In the genomic region with DNA sequence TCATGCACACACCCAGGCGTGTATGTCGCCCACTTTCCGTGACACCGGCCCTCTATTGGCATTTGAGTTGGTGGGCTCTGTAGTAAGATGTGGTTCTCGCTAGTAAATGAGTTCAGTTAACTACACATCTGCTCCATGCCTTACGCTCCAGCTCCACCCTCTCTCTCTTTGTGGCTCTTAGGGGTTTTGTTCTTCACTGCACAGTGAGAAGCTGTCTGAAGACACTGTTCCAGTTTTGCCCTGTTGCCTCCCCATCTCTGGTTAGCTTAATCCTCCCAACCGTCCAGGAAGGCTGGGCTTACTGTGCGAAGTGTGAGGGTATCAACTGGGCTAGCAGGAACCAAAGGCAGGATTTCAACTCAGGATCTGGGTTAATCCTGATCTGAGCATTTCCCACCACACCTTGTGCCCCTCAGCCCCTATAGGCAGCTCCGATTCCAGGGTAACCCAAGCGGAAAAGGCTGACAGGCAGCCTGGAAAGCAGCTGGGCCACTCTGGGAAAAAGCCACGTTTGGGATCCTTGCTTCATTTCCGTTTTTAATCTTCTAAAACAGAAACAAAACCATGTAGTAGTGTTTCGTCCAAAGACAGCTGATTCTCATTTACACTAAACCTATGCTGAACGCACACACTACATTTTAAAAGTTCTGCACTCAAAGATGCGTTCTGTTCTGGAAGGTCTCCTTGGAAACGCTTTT, we compare ENCODE assay signal across 11 mouse cellular contexts. TPM values are rescaled to one million over a fixed set of nuclear protein-coding genes. Genes with fewer than 3 reads are reported as not detected.
DNase-seq lines count a peak whose midpoint lies in the region; ATAC-seq lines count a peak whose summit lies in the region.
"Had no signal": no experiment of that assay in that cellular context is flagged by ENCODE, and none has a peak within 500 bp of the region (broad histone marks: within the 10 kb centered on the region; RNA-seq: fewer than 3 reads in every experiment).

No protein-coding gene starts in this region.

- intact Hi-C loops in heart, postnatal 36 days (cut with DNase I), result no loop called here

- ATAC-seq in midbrain, embryonic 11.5 days (ENCODE audit: low FRiP score), result no peak
- no peak for ATAC-seq in midbrain, embryonic 16.5 days
- no peak for ATAC-seq in intestine, embryonic 16.5 days
- ATAC-seq in stomach, embryonic 16.5 days (ENCODE audit: insufficient read depth, low FRiP score), result no peak

- DNase-seq in heart, adult 11 months, result peak; percentile 92
- no peak for DNase-seq in heart, postnatal 36 days
- peak; percentile 87 for DNase-seq in midbrain, embryonic 11.5 days (ENCODE audit: low spot score, missing footprints)
- DNase-seq in left cerebral cortex, adult 18-20 months (ENCODE audit: low spot score in 2 of 2), result no peak
- DNase-seq in B cell, adult 2 months, result no peak
- DNase-seq: adrenal gland, adult 2 months; cerebellum, adult 2 months had no signal

- H3K27ac ChIP-seq in midbrain, embryonic 11.5 days (ENCODE audit: low read depth, low read length), result 0 out of 2 replicates have a peak overlapping the region, but pooled peaks have one; percentile 40
- H3K27ac ChIP-seq in midbrain, embryonic 16.5 days (ENCODE audit: low read length), result no peak overlapping the region
- peak overlapping the region; percentile 69 for H3K27ac ChIP-seq in intestine, embryonic 16.5 days (ENCODE audit: low read length)
- peak overlapping the region; percentile 47 for H3K27ac ChIP-seq in stomach, embryonic 16.5 days (ENCODE audit: low read length)

- H3K9ac ChIP-seq in midbrain, embryonic 11.5 days (ENCODE audit: low read length), result no peak overlapping the region; the same call in 1 of the 2 replicates
- no peak overlapping the region for H3K9ac ChIP-seq in midbrain, embryonic 16.5 days (ENCODE audit: low read depth, low read length)
- peak overlapping the region; percentile 30; the same call in 1 of the 2 replicates for H3K9ac ChIP-seq in intestine, embryonic 16.5 days (ENCODE audit: low read depth, low read length)
- no peak overlapping the region for H3K9ac ChIP-seq in stomach, embryonic 16.5 days (ENCODE audit: low read length)

- no peak overlapping the region for H3K4me2 ChIP-seq in midbrain, embryonic 11.5 days
- H3K4me2 ChIP-seq in midbrain, embryonic 16.5 days (ENCODE audit: low read length), result no peak overlapping the region
- no peak overlapping the region for H3K4me2 ChIP-seq in intestine, embryonic 16.5 days (ENCODE audit: low read depth, low read length)
- no peak overlapping the region for H3K4me2 ChIP-seq in stomach, embryonic 16.5 days (ENCODE audit: low read depth, low read length)
- H3K4me2 ChIP-seq: liver, embryonic 11.5 days had no signal

- H3K9me3 ChIP-seq in midbrain, embryonic 11.5 days (ENCODE audit: control insufficient read depth, low read length), result no peaks in the 10 kb centered on the region
- H3K9me3 ChIP-seq in midbrain, embryonic 16.5 days (replicated peaks; ENCODE audit: control insufficient read depth, low read length, poor library complexity, severe bottlenecking), result no peaks in the 10 kb centered on the region
- H3K9me3 ChIP-seq in intestine, embryonic 16.5 days (ENCODE audit: control insufficient read depth, low read length), result no peaks in the 10 kb centered on the region
- no peaks in the 10 kb centered on the region for H3K9me3 ChIP-seq in stomach, embryonic 16.5 days (replicated peaks; ENCODE audit: control insufficient read depth, low read length)

- H3K4me1 ChIP-seq in midbrain, embryonic 11.5 days (ENCODE audit: control insufficient read depth, insufficient read depth, low read length), result peaks cover 57% of the 10 kb centered on the region
- peaks cover 36% of the 10 kb centered on the region for H3K4me1 ChIP-seq in midbrain, embryonic 16.5 days (ENCODE audit: control insufficient read depth, insufficient read depth, low read length)
- peaks cover 37% of the 10 kb centered on the region for H3K4me1 ChIP-seq in intestine, embryonic 16.5 days (ENCODE audit: control insufficient read depth, insufficient read depth, low read length)
- H3K4me1 ChIP-seq in stomach, embryonic 16.5 days (ENCODE audit: control insufficient read depth, insufficient read depth, low read length), result peaks cover 35% of the 10 kb centered on the region

- H3K36me3 ChIP-seq in midbrain, embryonic 11.5 days (ENCODE audit: control insufficient read depth, insufficient read depth, low read length), result no peaks in the 10 kb centered on the region
- no peaks in the 10 kb centered on the region for H3K36me3 ChIP-seq in midbrain, embryonic 16.5 days (ENCODE audit: control insufficient read depth, insufficient read depth, low read length)
- H3K36me3 ChIP-seq in intestine, embryonic 16.5 days (ENCODE audit: control insufficient read depth, insufficient read depth, low read length), result no peaks in the 10 kb centered on the region
- H3K36me3 ChIP-seq in stomach, embryonic 16.5 days (ENCODE audit: control insufficient read depth, insufficient read depth, low read length), result no peaks in the 10 kb centered on the region

- no peak overlapping the region for H3K4me3 ChIP-seq in midbrain, embryonic 11.5 days (ENCODE audit: low read depth, low read length)
- H3K4me3 ChIP-seq in midbrain, embryonic 16.5 days (ENCODE audit: low read depth, low read length), result no peak overlapping the region
- no peak overlapping the region for H3K4me3 ChIP-seq in intestine, embryonic 16.5 days (ENCODE audit: low read length)
- H3K4me3 ChIP-seq in stomach, embryonic 16.5 days (replicated peaks; ENCODE audit: low read length), result no peak overlapping the region

- WGBS in midbrain, embryonic 11.5 days, result 40% methylated on average over 16 of the region's 16 CpGs
- WGBS in midbrain, embryonic 16.5 days, result 41% methylated on average over 16 of the region's 16 CpGs
- 69% methylated on average over 16 of the region's 16 CpGs for WGBS in intestine, embryonic 16.5 days
- WGBS in stomach, embryonic 16.5 days, result 69% methylated on average over 16 of the region's 16 CpGs

- H3K27me3 ChIP-seq in midbrain, embryonic 11.5 days (ENCODE audit: control insufficient read depth, insufficient read depth, low read length), result no peaks in the 10 kb centered on the region
- no peaks in the 10 kb centered on the region for H3K27me3 ChIP-seq in midbrain, embryonic 16.5 days (ENCODE audit: control insufficient read depth, insufficient read depth, low read depth, low read length)
- no peaks in the 10 kb centered on the region for H3K27me3 ChIP-seq in intestine, embryonic 16.5 days (replicated peaks; ENCODE audit: control insufficient read depth, insufficient read depth, low read length)
- H3K27me3 ChIP-seq in stomach, embryonic 16.5 days (ENCODE audit: control insufficient read depth, insufficient read depth, low read length), result no peaks in the 10 kb centered on the region

RNA-seq across cellular contexts. Expression of a gene that starts 45.9 kb away (rescaled TPM):
- 10 to 100 TPM; 12.3 to 15.7 TPM for total RNA-seq in heart, postnatal 36 days (2021)
- 43.8 and 51.3 TPM in 2 replicates for polyA plus RNA-seq in midbrain, embryonic 11.5 days (2014; fragmentation: Nextera tagmentation; extraction: Ambion mirVana)
- 16.3 and 17.4 TPM in 2 replicates for polyA plus RNA-seq in midbrain, embryonic 16.5 days (2015; fragmentation: Nextera tagmentation; extraction: Ambion mirVana)
- polyA plus RNA-seq in intestine, embryonic 16.5 days (2015; fragmentation: Nextera tagmentation; extraction: Ambion mirVana), result 20.1 and 25.7 TPM in 2 replicates
- polyA plus RNA-seq in stomach, embryonic 16.5 days (2015; fragmentation: Nextera tagmentation; extraction: Ambion mirVana), result 26.6 and 28.7 TPM in 2 replicates
- total RNA-seq in left cerebral cortex, adult 18-20 months (2021), result 10 to 100 TPM in 1 of 2 experiments, 1 to 10 TPM in 1; 8.7 to 11.9 TPM

RNA-seq across cellular contexts. Expression of a gene that starts 53.7 kb away (rescaled TPM):
- total RNA-seq in heart, postnatal 36 days (2021), result 10 to 100 TPM; 42.4 to 55.2 TPM
- polyA plus RNA-seq in midbrain, embryonic 11.5 days (2014; fragmentation: Nextera tagmentation; extraction: Ambion mirVana), result 117 and 118 TPM in 2 replicates
- polyA plus RNA-seq in midbrain, embryonic 16.5 days (2015; fragmentation: Nextera tagmentation; extraction: Ambion mirVana), result 95.9 and 105 TPM in 2 replicates
- 92.8 and 96.6 TPM in 2 replicates for polyA plus RNA-seq in intestine, embryonic 16.5 days (2015; fragmentation: Nextera tagmentation; extraction: Ambion mirVana)
- 76.1 and 94.9 TPM in 2 replicates for polyA plus RNA-seq in stomach, embryonic 16.5 days (2015; fragmentation: Nextera tagmentation; extraction: Ambion mirVana)
- total RNA-seq in left cerebral cortex, adult 18-20 months (2021), result 10 to 100 TPM; 38.0 to 38.2 TPM

Comparison
In these comparisons a context has a peak if more than half of its experiments do, and no peak if none do; other contexts are left out.
1. DNase-seq: peak in heart, adult 11 months (single experiment) and midbrain, embryonic 11.5 days (single experiment); none in heart, postnatal 36 days (0 of 2), left cerebral cortex, adult 18-20 months (0 of 2) and B cell, adult 2 months (0 of 2).